Mouse (Mus musculus) myocyte (in vitro differentiated cells): ENCODE measurements at regions not wholly inside any gene's neighbourhood (a gene's known extent, or its start where the extent isn't known, plus 50 kb on each side); places are given as distances from the start of the nearest gene placed in this dataset.

ENCODE experiments used
- E2F4 ChIP-seq: IDR thresholded peaks from one replicate; pipeline ENCODE4 v1.6.1; 2011; ENCODE audit warnings: mild to moderate bottlenecking, control low read depth, moderate library complexity; ENCODE audit not compliant: insufficient read depth
- MAX ChIP-seq: IDR thresholded peaks from one replicate; pipeline ENCODE4 v1.6.1; 2011; ENCODE audit warnings: low read depth, mild to moderate bottlenecking, control low read depth
- MYOD1 ChIP-seq, 3 experiments: IDR thresholded peaks; one replicate each; pipeline ENCODE4 v1.6.1; 2011; ENCODE audit warnings: control low read depth in 2 of 3, low read depth in 2 of 3, mild to moderate bottlenecking in 2 of 3, moderate library complexity in 1 of 3; ENCODE audit not compliant: insufficient read length in 2 of 3, control insufficient read depth in 1 of 3
- MYOG ChIP-seq, 3 experiments: IDR thresholded peaks; one replicate each; pipeline ENCODE4 v1.6.1; 2011; ENCODE audit warnings: control low read depth in 2 of 3, low read depth in 2 of 3, mild to moderate bottlenecking in 2 of 3; ENCODE audit not compliant: insufficient read length in 2 of 3, control insufficient read depth in 1 of 3, insufficient read depth in 1 of 3
- POLR2A ChIP-seq: IDR thresholded peaks from one replicate; pipeline ENCODE4 v1.6.1; 2011; ENCODE audit warnings: low read depth, mild to moderate bottlenecking, control low read depth, moderate library complexity; ENCODE audit not compliant: insufficient read length
- TCF12 ChIP-seq: IDR thresholded peaks from one replicate; pipeline ENCODE4 v1.6.1; 2011; ENCODE audit warnings: mild to moderate bottlenecking, control low read depth; ENCODE audit not compliant: poor library complexity, insufficient read depth, severe bottlenecking

- no peak for TF ChIP-seq POLR2A
- no peak for TF ChIP-seq TCF12
- no peak for TF ChIP-seq MYOG (IDR thresholded peaks at IDR 0.05; ENCODE audit: control insufficient read depth in 1 of 3, insufficient read depth in 1 of 3, insufficient read length in 2 of 3, low read depth in 2 of 3)
- no peak for TF ChIP-seq MAX
- no peak for TF ChIP-seq MYOD1 (IDR thresholded peaks at IDR 0.05; ENCODE audit: control insufficient read depth in 1 of 3, insufficient read length in 2 of 3, low read depth in 2 of 3)
- TF ChIP-seq E2F4: no peak
These were observed 122.5 kb upstream of the Igfbp7 start for GRCm38 (mm10) chr5:77530376-77530775.
